In genomic region chr7:3290257-3291033, GRCm38 (mm10) we compare ENCODE assay signal across 8 mouse cellular contexts. TPM values are rescaled to one million over a fixed set of nuclear protein-coding genes. Genes with fewer than 3 reads are reported as not detected.
DNase-seq lines count a peak whose midpoint lies in the region; ATAC-seq lines count a peak whose summit lies in the region.

No protein-coding gene starts in this region.

- H3K9ac ChIP-seq in hindbrain, embryonic 12.5 days, result peak overlapping the region; percentile 68

- peaks cover 21% of the 10 kb centered on the region for H3K4me1 ChIP-seq in hindbrain, embryonic 12.5 days

- peaks cover 8% of the 10 kb centered on the region; the same call in 1 of the 2 replicates for H3K36me3 ChIP-seq in hindbrain, embryonic 12.5 days

- peak overlapping the region; percentile 45 for H3K4me3 ChIP-seq in hindbrain, embryonic 12.5 days

- no peaks in the 10 kb centered on the region for H3K27me3 ChIP-seq in hindbrain, embryonic 12.5 days

- H3K9me3 ChIP-seq in hindbrain, embryonic 12.5 days (replicated peaks), result no peaks in the 10 kb centered on the region

- peak; percentile 98 for DNase-seq in Muller cell, postnatal 12 days (ENCODE audit: inconsistent ontology term)
- peak; percentile 84 for DNase-seq in cerebellum, adult 8-10 months
- peak; percentile 90 to 93 for DNase-seq in frontal cortex, postnatal 10 days (ENCODE audit: low spot score in 2 of 2)
- DNase-seq in layer of hippocampus, postnatal 14 days (ENCODE audit: low spot score in 2 of 2), result peak; percentile 77 to 91
- DNase-seq in lung, postnatal 10 days, result peak; percentile 100
- peak; percentile 92 for DNase-seq in ovary, postnatal 14 days (ENCODE audit: low spot score)
- peak; percentile 69 for DNase-seq in thymus, postnatal 14 days

- H3K4me2 ChIP-seq in hindbrain, embryonic 12.5 days (replicated peaks), result peak overlapping the region; percentile 66

- H3K27ac ChIP-seq in hindbrain, embryonic 12.5 days, result peak overlapping the region; percentile 82

- under 1% methylated on average over 18 of the region's 18 CpGs for WGBS in hindbrain, embryonic 12.5 days

- peak; percentile 93 for ATAC-seq in hindbrain, embryonic 12.5 days (ENCODE audit: low FRiP score)

RNA-seq across cellular contexts. Expression of gene Prkcg, which starts 1.5 kb away (rescaled TPM):
- polyA plus RNA-seq in hindbrain, embryonic 12.5 days (2016; fragmentation: Nextera tagmentation; extraction: Ambion mirVana), result 0.35 and 0.39 TPM in 2 replicates
- total RNA-seq in layer of hippocampus, postnatal 14 days (2021), result 100 to 1,000 TPM; 591 TPM

RNA-seq across cellular contexts. Expression of gene Myadm, which starts 1.6 kb away (rescaled TPM):
- polyA plus RNA-seq in hindbrain, embryonic 12.5 days (2016; fragmentation: Nextera tagmentation; extraction: Ambion mirVana), result 36.1 and 41.7 TPM in 2 replicates
- total RNA-seq in layer of hippocampus, postnatal 14 days (2021), result 100 to 1,000 TPM; 119 TPM

RNA-seq across cellular contexts. Expression of gene Nlrp12, which starts 40.9 kb away (rescaled TPM):
- not detected in 2 replicates for polyA plus RNA-seq in hindbrain, embryonic 12.5 days (2016; fragmentation: Nextera tagmentation; extraction: Ambion mirVana)
- total RNA-seq in layer of hippocampus, postnatal 14 days (2021), result under 1 TPM in 1 of 2 experiments, not detected in 1; 0.16 TPM

RNA-seq across cellular contexts. Expression of gene Cacng7, which starts 42.3 kb away (rescaled TPM):
- 3.7 and 4.6 TPM in 2 replicates for polyA plus RNA-seq in hindbrain, embryonic 12.5 days (2016; fragmentation: Nextera tagmentation; extraction: Ambion mirVana)
- total RNA-seq in layer of hippocampus, postnatal 14 days (2021), result 100 to 1,000 TPM; 115 to 121 TPM

Comparison
In these comparisons a context has a peak if more than half of its experiments do, and no peak if none do; other contexts are left out.
1. Peak in every context shown above with its lines: DNase-seq, ATAC-seq, H3K4me3 ChIP-seq and H3K27ac ChIP-seq.